In genomic region chr13:63231702-63232070, GRCm38 (mm10) we compare ENCODE assay signal across 11 mouse cellular contexts.
DNase-seq lines count a peak whose midpoint lies in the region; ATAC-seq lines count a peak whose summit lies in the region.
"Had no signal": no experiment of that assay in that cellular context is flagged by ENCODE, and none has a peak within 500 bp of the region (broad histone marks: within the 10 kb centered on the region; RNA-seq: fewer than 3 reads in every experiment).

No protein-coding gene starts in this region.

- H3K4me2 ChIP-seq in hindbrain, embryonic 14.5 days (replicated peaks), result no peak overlapping the region
- H3K4me2 ChIP-seq in hindbrain, embryonic 15.5 days, result no peak overlapping the region
- no peak overlapping the region for H3K4me2 ChIP-seq in liver, embryonic 13.5 days
- H3K4me2 ChIP-seq: midbrain, embryonic 11.5 days had no signal

- DNase-seq in hindbrain, embryonic 10.5 days (ENCODE audit: low spot score), result no peak
- DNase-seq in hindbrain, embryonic 14.5 days (ENCODE audit: low spot score), result no peak
- peak; percentile 57 for DNase-seq in ZHBTc4 (ENCODE audit: low read depth, low spot score)
- DNase-seq in liver, embryonic 13.5 days, result no peak
- no peak for DNase-seq in right cerebral cortex, postnatal 25 days
- DNase-seq in cerebellum, adult 11 months, result no peak
- DNase-seq in adrenal gland, postnatal 14 days, result no peak
- DNase-seq: adrenal gland, postnatal 36 days; right cerebral cortex, postnatal 14 days had no signal

- no peaks in the 10 kb centered on the region for H3K36me3 ChIP-seq in hindbrain, embryonic 10.5 days
- H3K36me3 ChIP-seq in hindbrain, embryonic 14.5 days (replicated peaks; ENCODE audit: control insufficient read depth, insufficient read depth), result no peaks in the 10 kb centered on the region
- H3K36me3 ChIP-seq in hindbrain, embryonic 15.5 days, result no peaks in the 10 kb centered on the region
- no peaks in the 10 kb centered on the region for H3K36me3 ChIP-seq in liver, embryonic 13.5 days

- no peak for ATAC-seq in hindbrain, embryonic 14.5 days (ENCODE audit: low FRiP score)
- ATAC-seq in hindbrain, embryonic 15.5 days (ENCODE audit: low FRiP score, low read depth), result peak; percentile 15; the same call in 1 of the 2 replicates
- 0 out of 2 replicates have a peak, but pooled peaks have one; percentile 16 for ATAC-seq in liver, embryonic 13.5 days (ENCODE audit: low read depth)

- no peaks in the 10 kb centered on the region for H3K27me3 ChIP-seq in hindbrain, embryonic 10.5 days (ENCODE audit: insufficient read depth, poor library complexity, severe bottlenecking)
- H3K27me3 ChIP-seq in hindbrain, embryonic 14.5 days (ENCODE audit: control insufficient read depth, insufficient read depth, low read length), result no peaks in the 10 kb centered on the region
- no peaks in the 10 kb centered on the region for H3K27me3 ChIP-seq in hindbrain, embryonic 15.5 days
- no peaks in the 10 kb centered on the region for H3K27me3 ChIP-seq in liver, embryonic 13.5 days

- H3K4me3 ChIP-seq in hindbrain, embryonic 10.5 days, result no peak overlapping the region
- no peak overlapping the region for H3K4me3 ChIP-seq in hindbrain, embryonic 14.5 days (replicated peaks; ENCODE audit: low read length)
- H3K4me3 ChIP-seq in hindbrain, embryonic 15.5 days, result no peak overlapping the region
- H3K4me3 ChIP-seq in liver, embryonic 13.5 days (replicated peaks), result no peak overlapping the region

- peaks cover 20% of the 10 kb centered on the region for H3K4me1 ChIP-seq in hindbrain, embryonic 10.5 days (replicated peaks)
- no peaks in the 10 kb centered on the region for H3K4me1 ChIP-seq in hindbrain, embryonic 14.5 days (replicated peaks; ENCODE audit: control insufficient read depth, insufficient read depth, low read length)
- no peaks in the 10 kb centered on the region; the same call in 1 of the 2 replicates for H3K4me1 ChIP-seq in hindbrain, embryonic 15.5 days (replicated peaks)
- H3K4me1 ChIP-seq in liver, embryonic 13.5 days (replicated peaks), result 0 out of 2 replicates have a peak, but pooled peaks cover 6% of the 10 kb centered on the region

- 26% methylated on average over 3 of the region's 3 CpGs for WGBS in hindbrain, embryonic 10.5 days
- 24% methylated on average over 3 of the region's 3 CpGs for WGBS in hindbrain, embryonic 14.5 days
- 24% methylated on average over 3 of the region's 3 CpGs for WGBS in hindbrain, embryonic 15.5 days
- 35% methylated on average over 3 of the region's 3 CpGs for WGBS in liver, embryonic 13.5 days (ENCODE audit: insufficient replicate concordance)

- no peaks in the 10 kb centered on the region for H3K9me3 ChIP-seq in hindbrain, embryonic 10.5 days
- no peaks in the 10 kb centered on the region for H3K9me3 ChIP-seq in hindbrain, embryonic 14.5 days (ENCODE audit: control insufficient read depth, low read length)
- no peaks in the 10 kb centered on the region for H3K9me3 ChIP-seq in hindbrain, embryonic 15.5 days
- no peaks in the 10 kb centered on the region for H3K9me3 ChIP-seq in liver, embryonic 13.5 days (replicated peaks)

- no peak overlapping the region for H3K9ac ChIP-seq in hindbrain, embryonic 14.5 days
- H3K9ac ChIP-seq in hindbrain, embryonic 15.5 days, result no peak overlapping the region
- H3K9ac ChIP-seq in liver, embryonic 13.5 days, result no peak overlapping the region

- H3K27ac ChIP-seq in hindbrain, embryonic 10.5 days, result peak overlapping the region; percentile 64
- H3K27ac ChIP-seq in hindbrain, embryonic 14.5 days, result no peak overlapping the region
- H3K27ac ChIP-seq in hindbrain, embryonic 15.5 days (replicated peaks), result no peak overlapping the region
- no peak overlapping the region for H3K27ac ChIP-seq in liver, embryonic 13.5 days
